Mouse (Mus musculus) left cerebral cortex, adult 18-20 months (tissue): ENCODE measurements around the gene Dpy19l1. TPM values are rescaled to one million over a fixed set of nuclear protein-coding genes. Genes with fewer than 3 reads are reported as not detected.

Source experiments
- DNase-seq, 2 experiments: peaks; one replicate each; pipeline ENCODE4 v3.0.0; 2021 to 2022; ENCODE audit warnings: low spot score in 2 of 2, mixed read lengths in 1 of 2
- long read RNA-seq, 2 experiments: library from polyadenylated mRNA; stranded (forward); transcript quantifications; one replicate each; pipeline ENCODE4 v2.0.0; 2021
- total RNA-seq, 2 experiments: library from RNA; stranded (reverse); gene quantifications; 2 replicates each; pipeline ENCODE4 v1.2.3; 2021

Dpy19l1 gene
- total RNA-seq: 10 to 100 TPM; 77.4 to 80.0 TPM
- long read RNA-seq, experiment 1, full-length matches to known transcripts: 63 of 77 reads
- long read RNA-seq, experiment 1, partial matches to known transcripts: 7 of 77 reads
- long read RNA-seq, experiment 1, other reads (novel, unspliced or antisense): 7 of 77 reads
- long read RNA-seq, experiment 2, full-length matches to known transcripts: 40 of 62 reads
- long read RNA-seq, experiment 2, partial matches to known transcripts: 7 of 62 reads
- long read RNA-seq, experiment 2, other reads (novel, unspliced or antisense): 15 of 62 reads

DNA sequence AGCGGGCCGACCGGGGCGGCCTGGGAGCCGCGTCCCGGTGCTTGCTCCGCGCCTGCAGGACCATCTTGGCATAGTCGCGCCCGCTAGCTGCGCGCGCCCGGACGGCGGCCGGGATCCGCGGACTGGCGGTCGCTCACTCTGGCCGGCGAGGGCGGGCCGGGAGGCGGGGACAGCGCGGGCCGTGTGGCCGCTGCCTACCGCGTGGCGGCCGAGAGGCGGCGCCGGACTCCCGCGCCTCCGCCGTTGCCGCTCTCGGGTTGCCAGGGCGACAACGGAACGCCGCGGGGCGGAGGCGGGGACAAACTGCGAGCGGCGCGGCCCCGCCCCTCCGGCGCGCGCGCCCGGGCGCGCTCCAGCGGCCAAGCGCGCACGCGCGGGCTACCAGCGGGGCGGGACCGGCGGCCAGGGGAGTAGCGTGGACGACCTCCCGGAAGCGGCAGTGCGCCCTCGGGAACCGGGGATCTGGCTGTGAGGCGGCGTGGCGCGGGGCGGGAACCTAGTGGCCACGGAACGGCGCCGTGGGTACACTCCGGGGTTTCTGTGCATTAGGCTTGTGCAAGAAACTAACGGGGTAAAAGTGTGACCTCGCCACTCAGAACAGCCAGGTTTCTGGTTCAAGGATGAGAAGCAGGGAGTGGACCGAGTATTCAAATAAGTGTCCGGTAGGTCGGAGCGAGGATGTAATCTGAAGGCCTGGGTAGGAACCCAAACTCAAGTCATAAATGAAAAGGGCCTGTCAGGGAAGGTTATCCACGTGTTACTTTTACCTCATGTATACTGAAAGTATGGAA lies at the start of gene Dpy19l1:
Dpy19l1 (minus strand) TSS at position 74 of the 791 bp plus-strand sequence.
- DNase-seq: peak; percentile 91 to 96

DNA sequence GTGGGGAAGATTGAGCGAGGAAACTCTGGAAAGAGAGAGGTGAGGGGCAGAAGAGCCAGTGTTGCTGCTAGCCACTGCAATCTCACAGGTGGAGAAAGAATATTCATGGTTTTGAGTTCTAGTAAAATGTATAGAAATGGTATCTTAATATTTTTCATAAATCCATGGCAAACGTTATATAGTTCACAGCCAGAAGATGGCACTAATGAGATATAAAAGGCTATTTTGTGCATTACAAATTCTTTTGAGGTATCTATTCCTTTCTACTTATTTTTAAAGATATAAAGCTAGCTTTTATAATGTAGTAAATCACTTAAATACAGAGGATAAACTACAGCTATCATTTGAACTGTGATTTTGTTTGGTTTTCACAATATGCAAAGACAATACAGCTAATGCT lies 35.2 kb upstream of the Dpy19l1 start:
- no peak for DNase-seq

DNA sequence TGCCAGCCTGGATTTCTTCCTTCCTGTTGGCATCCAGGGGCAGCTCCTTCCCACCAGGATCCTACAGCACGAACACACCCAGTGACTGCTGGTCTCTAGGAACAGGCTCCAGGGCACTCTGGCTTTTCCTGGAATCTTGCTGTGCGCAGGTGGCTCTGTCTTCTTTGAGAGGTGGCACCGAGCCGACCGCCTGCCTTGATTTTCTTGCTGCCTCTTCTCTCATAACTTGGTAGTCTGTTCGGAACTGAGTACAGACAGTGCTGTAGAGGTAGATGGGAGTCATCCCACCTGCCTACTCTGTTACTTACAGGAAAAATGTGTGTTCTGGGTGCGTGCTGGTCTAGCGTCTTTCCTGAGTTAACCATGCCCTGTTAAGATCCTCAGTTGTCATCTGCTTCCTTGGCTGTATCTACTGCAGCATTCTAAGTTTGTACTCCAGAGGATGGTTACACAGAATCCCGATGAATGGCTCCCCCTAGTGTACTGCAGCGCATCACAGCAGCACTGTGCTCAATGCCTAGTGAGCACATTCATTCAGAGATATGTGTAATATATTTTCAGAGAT lies 13.7 kb upstream of the Dpy19l1 start:
- DNase-seq: peak; percentile 77 to 82

DNA sequence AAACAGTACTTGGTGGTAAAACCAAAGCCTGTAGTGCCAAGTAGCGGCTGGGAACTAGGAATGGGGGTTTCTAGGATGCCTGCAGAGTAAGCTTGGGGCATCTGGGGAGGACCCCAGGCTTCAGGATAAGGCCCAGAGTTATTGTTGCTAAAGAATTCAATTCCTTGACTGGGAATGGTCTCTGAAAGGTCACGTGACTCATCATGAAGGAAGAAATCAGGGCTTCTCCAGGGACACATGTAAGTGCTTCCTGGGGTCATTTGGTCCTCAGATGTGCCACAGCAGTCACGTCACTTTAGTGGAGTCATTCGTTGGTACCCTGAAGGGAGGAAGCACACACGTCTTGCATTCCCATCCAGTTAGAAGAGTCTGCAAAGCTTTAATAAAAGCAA lies 11.1 kb upstream of the Dpy19l1 start:
- no peak for DNase-seq

DNA sequence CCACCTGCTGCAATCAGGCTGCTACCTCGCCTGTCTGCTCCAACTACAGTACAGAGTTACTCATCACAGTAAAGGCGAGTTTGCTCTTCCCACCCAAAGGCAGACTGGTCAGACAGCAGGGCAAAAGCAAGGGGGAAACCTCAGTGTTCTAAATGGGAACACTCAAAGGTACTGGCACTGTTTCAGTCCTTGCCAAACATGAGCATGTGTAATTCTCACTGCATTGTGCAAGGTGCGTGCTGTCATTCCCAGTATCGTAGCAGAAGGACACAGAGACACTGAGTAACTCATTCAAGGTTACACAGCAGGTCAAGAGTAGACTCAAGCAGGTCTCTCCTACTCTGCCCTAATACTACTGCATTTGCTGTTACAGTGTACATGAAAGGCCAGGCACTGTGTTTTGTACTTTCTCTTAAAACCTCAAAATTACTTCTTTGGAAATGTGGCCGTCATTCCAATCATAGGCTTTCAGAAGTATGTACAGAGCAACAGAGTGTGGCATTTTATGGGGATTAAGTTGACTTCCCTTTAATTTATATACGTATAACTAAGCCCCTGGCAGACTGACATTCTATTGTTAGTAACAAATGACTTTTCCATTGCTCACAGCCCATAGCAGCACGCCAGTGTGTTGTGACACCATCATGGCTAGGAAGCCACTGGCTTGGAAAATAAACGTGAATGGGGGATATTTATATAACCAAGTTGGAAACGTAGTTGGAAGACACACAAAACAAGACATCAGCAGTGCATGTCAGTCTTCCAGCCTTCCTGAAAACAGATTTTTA lies 10.5 kb upstream of the Dpy19l1 start:
- no peak for DNase-seq

DNA sequence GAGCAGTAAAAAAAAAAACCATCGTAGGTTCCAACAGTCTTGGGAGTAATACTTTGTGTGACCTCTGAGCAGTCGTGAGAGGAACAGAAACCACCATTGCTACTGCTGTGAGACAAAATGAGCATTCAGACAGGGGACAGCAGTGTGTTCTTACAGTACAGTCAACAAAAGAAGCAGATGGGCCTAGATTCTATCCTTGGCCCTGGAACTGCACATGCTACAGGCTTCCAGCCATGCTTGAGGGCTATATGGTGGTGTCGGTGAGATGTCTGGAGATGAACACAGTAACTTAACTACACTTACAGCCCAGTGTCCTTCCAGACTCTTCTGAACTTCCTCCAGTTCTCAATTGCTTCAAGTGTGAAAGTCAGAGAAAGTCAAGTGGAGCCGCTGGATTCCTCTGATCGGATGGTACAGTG lies 9.2 kb upstream of the Dpy19l1 start:
- no peak for DNase-seq

DNA sequence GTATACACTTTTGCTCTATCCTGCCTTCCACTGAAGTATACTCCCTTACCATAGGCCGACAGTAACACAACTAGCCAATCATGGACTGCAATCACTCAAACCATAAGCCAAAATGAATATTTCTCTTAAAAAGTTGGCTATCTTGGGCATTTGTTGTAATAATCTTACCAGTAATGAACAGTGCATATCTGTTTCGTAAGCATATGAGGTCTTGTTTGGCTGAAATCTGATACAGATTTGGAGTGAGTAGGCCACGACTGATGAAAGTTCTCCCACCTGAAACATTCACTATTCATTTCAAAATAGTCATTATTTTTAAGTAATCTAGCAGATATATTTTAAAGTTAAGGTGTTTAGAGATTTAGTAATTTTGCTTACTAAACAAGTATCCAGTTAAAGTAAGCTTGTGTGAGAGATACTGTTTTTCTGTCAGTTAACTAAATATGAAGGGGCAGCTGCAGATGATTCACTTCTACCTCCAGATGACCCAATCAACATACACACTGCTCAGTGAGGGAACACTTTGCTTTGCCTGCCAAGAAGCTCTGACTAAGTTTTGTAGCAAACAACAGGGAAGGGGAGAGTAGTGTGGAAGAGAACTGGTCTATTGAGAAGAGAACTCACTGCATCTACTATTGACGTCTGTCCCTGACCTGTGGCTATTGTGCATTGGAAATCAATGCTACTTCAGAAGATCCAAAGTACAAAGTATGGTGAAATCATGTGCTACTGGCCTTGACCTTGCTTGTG lies 8.6 kb upstream of the Dpy19l1 start:
- no peak for DNase-seq

DNA sequence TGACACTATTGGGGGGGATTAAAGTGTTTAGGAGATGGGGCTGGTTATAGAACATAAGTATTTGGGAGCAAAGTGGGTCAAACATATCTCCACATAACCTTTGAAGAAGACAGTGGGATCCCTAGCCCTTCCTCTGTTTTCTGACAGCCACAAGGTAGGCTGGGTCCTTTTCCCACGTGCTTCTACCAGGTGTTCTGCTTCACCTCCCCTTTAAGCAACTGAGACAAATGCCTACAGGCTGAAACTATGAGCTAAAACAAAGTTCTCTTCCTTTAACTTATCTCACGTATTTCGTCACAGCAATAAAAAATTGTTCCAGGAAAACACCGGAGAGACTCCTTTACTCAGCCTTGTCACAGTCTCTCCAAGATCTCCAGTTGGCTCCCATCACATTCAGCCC lies 5.9 kb upstream of the Dpy19l1 start:
- no peak for DNase-seq

DNA sequence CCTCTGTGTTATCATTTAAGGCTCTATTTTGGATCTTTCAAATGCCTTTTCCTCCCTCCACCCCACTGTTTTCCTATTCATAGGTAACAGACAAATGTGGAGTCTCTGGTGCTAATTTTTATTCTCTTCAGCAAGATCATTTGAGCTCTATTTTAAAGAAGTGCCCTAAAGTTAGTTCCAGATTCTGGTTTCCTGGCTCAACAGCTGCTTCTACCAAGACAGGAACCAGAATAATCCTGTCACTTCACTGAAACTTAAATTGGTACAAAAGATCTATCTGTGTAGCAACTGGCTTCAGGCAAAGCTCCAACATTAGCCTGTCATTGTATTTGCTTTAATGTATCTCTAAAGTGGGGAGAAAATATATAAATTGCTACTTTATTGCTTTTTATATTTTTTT lies 3.6 kb upstream of the Dpy19l1 start:
- DNase-seq: no peak

DNA sequence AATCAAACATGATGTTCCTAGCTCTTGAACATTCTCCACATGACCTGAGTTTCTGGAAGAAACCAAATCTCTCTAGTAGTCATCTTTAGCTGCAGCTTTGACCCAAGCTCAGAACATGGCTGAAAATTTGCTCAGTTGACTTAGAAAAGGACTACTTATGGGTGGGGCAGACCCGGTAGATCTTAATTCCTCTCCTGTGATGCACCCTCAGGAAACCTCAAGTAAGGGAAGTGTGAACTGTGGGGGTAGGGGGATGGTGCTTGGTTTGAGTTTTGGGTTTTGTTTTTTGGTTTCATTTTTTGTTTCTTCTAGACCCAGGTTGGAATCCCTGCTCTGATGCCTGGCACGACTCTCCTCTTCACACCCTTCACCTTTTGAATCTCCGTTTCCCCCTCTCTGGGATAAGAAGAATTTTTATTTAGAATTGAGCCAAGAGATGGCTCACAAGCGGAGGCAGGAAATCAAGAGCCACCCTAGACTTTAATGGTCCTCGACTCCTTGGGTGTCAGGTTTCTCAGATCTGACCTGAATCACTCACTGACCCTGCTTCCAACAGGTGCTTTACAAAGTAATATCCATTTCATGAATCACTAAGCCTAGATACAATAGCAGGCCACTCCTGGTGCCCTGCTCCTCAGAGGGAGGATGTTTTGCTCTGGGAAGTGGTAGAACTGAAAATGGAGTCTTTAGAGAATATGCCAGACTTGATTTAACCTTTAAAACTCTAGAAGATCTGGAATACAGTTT lies 2.2 kb upstream of the Dpy19l1 start:
- no peak for DNase-seq

DNA sequence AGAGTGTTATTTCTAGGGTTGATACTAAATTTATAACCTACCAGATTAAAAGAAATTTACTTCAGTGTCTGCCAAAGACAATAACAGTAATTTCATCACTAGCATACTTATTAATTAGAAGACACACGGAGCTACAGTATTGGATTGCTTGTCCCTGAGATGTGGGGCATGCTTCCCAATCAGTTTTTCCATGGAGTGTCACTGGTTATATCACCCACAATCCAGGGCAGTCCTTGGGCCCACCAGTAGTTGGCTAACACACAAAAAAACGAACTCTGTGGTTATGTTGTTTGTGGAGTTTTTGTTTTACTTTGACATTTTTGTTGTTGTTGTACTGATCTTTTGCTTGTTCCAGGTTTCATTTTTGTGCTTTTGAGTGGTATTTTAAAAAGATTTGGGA lies 1.4 kb upstream of the Dpy19l1 start:
- DNase-seq: no peak

DNA sequence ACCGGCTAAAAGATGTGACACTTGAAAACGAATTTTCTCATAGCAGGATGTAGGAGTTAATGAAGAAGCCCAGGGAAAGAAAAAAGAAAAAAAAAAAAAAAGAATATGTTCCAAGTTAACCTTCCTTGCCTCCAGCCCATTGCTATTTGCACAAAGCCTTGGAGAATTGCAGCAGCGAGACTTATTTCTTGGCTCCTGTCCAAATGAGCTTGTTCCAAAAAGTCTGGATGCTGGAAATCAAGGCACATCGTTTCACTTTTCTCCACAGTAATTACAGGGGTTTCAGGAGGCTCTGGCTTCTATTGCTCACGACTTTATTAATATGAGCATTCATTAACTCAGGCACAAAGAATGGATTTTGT lies 899 bp upstream of the Dpy19l1 start:
- DNase-seq: no peak

DNA sequence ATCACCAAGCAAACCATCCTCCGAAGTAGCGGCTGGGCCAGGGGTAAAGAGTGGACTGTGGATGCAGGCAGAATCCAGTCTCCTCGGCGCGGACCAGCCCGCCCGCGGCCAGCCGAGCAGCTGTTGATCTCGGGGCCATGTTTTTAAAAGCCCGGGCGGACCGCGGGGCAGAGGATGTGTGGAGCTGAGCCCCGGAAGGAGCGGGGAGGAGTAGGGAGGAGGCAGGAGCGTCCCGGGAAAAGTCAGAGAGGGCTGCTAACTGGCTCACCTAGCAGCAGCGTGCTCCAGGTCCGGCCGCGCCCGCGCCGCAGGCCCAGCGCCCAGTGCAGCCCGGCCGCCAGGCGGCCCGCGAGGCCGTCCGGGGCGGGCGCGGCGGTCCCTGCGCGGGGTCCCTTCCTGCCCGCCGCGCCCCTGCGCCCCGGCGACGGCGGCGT lies 352 bp downstream of the Dpy19l1 start:
- peak; percentile 23 to 34 for DNase-seq

DNA sequence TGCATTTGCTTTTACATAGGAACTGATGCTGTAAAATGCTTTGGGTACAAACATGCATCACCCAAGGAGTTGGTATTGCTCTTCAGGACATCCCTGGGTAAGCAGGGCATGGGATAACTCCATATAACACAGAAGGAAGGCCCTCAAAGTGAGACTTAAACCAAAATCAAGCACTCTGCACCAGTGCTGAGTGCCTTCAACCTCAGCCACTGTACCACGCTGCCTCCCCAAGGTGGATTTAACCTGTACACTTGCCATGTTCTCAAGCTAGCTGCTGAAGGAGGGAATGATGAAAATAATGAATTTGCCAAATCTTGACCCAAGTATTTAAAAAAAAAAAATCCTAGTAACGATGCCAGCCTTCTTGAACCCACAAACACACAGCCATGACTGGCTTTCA lies 1.3 kb downstream of the Dpy19l1 start:
- no peak for DNase-seq

DNA sequence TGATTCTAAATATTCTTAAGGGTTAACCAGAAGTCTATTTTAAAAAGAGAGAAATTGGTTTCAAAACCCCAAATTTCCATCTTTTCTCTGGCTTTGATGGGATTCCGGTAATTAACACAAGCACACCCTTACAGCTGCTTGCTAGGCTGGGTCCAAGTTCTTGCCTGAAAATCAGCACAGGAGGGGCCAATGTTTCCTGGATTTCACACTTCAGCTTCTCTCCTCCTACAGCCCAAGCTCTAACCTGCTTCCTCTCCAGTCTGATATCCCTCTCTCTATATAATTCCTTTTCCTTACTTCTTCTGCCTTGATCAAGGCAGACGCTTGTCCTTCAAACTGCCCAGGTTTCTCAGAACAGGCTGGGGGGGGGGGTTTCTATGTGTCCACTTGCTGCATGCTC lies 6.7 kb downstream of the Dpy19l1 start:
- no peak for DNase-seq

DNA sequence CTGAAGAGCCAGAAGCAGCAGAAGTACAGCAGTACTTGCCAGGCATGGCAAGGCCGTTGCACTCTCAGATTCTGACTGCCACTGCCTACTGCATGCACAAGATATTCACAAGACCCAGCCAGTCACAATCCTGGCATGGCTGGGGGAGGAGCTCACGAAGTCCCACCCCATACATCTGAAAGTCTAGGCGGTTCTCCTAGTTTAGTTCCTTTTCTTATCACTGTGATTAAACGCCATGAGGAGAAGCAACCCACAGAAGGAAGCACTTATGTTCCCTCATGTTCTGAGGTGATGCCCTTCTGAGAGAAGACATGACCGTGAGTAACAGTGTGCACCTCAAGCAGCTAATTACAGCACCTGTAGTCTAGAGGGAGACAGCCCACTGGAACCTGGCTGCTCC lies 12.4 kb downstream of the Dpy19l1 start:
- DNase-seq: no peak

DNA sequence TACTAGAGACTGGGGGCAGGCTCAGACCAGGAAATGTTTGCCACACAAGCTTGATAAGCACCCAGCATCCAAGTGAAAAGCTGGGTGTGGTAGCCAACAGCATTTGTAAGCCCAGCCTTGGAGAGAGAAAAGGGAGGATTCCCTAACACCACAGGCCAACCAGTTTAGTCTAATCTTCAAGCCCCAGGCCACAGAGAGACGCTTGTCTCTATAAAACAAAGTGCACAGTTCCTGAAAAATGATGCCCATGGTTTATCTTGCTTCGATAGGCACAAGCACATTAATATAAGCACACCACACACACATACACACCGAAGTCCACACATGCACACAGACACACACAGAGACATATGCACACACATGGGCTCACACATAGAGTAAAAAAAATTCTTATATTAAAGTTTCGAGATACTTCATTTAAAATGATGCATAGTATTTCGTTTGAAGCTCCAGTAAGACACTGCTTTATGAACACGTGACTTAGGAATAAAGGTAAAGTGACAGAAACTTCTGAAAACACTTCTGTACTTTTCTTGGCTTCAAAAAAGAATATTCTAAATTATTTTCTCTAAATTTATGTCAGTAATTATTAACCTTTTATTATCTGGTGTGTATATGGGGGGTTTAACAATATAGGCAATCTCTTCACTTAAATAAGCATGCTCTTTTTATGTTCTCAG lies 14.4 kb downstream of the Dpy19l1 start:
- DNase-seq: no peak

DNA sequence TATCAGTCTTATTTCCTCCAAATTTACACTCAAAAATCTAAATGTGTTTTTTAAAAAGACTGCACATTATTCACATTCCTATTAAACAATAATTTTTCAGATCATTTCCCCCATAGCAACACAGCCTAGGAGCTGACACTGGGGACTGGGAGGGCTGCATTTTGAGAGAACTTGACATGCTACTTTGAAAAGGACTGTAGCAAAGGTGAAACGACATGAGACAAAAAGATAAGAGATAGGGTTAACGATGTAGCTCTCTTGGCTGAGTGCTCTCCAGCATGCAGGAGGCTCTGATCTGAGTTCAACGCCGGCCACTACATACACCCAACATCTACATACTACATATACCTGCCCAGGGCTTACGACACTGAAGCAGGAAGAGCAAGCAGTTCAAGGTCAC lies 20.6 kb downstream of the Dpy19l1 start:
- no peak for DNase-seq

DNA sequence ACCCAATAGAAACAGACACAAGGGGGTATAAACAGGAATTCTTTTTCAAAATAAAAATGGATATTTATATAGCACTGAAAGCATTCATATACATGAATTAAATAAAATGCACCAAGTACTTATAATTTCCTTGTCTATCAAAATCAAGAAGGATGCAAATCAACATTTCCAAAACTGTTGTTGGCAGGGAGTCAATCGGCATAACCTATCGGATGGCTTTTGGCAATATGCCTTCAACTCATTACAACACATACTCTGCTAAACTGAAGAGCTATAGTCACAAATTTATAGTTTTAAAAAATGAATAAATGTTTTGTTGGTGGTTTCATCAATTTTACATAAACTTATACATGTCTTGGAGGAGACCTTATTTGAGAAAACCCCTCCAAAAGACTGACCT lies 25.7 kb downstream of the Dpy19l1 start:
- DNase-seq: no peak

DNA sequence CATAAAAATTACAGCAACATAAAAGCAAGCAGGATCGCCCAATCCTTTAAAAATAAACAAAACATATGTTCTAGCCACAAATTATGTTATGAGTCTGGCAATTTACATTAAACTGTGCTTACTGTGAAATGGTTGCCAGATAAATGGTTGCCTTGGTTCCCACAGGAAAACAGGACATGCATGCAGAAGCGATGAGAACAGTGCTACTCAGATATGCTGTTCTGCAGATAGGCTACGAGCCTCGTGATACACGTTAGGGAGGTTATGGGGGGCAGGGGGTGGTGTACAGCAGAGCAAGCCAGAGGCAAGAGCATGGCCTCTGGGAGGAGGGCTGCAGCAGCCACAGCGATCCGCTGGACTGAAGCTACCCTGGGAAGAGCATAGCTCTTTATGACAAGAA lies 29.1 kb downstream of the Dpy19l1 start:
- DNase-seq: no peak
